Mouse (Mus musculus) embryo, embryonic 9.5 days (tissue): Measurements from ENCODE around the gene Gtf2f2.

ENCODE experiments used
- DNase-seq: peaks from one replicate; pipeline ENCODE4 v3.0.0-alpha.2; 2017; ENCODE audit errors: extremely low spot score

Gtf2f2 gene

DNA sequence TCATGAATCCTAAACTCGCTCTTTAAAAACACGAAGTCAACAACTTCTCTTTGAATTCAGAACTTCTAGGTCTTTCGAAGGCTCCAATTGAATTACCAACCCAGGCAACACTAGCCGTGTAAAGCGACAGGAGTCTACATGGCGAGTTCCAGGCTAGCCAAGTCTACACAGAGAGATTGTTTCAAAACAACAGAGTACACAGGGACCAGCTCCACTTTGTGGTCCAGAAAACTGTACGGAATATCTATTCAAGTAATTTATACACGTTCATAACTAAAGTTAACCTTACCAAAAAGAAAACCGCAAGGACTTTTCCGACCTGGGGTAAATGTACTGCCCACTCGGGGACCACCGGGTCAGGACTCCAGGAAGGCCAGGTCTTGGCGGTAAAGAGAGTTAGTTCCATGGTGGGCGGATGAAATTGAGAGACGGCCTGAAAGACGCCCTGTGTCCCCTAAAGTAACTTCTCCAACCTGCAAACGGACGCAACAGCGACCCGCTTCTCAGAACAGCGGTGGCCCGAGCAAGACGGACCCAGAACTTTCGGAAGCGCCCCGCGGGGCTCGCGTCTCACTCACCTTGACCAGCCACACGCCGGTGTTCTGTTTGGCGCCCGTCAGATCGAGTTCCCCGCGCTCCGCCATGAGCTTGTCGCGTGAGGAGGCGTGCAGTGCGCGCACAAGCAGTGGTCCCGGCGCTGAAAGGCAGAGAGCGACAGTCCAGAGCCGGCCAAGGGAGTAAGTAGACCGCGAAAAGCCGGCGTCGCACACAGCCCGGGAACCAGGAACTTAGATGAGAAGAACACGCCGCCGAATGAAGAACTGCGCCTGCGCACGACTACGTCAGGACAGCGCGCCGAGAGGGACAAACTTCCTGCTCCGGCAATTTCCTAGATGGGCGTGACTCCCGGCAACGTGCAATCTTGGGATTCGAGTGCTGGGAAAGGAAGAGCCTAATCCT, at the start of gene Gtf2f2:
TSS of gene Gtf2f2 (minus strand) at position 764 of the 960 bp plus-strand sequence.
- DNase-seq: peak; percentile 97

DNA sequence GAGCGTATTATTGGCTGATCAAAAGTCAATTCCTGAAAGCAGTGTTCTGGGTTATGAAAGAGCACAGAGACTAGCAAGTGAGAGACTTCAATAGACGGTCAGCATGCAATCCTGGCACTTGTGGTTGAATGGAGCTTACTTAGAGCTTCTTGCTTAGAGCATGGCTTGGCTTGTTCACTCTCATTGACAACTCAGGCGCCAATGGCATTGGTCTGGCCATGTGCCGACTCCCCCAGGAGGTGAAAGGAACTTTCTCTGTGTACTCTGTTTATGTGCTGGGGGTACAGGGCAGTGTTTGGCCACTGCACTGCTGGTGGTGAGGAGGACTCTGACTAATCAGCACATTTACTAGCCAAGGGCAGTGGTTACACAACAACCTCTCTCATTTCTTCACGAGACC, 48.8 kb upstream of the Gtf2f2 start:
- DNase-seq: no peak

DNA sequence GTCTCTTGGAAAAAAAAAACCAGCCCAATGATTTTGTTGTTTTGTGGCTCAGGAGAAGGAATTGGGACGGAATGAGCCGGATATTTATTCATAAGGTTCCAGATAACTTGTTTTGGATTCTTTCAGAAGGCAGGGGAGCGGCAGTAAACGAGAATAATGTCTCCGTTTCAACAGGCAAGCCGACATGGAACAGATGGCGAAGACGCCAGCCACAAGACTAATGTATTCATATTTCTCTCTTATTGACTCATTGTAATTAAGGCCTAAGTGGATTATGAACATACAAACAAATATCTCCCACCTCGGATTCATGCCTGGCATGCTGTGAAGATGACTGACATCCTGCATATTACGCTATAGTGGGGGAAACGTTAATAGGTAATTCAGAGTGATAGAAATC, 43.1 kb upstream of the Gtf2f2 start:
- DNase-seq: no peak

DNA sequence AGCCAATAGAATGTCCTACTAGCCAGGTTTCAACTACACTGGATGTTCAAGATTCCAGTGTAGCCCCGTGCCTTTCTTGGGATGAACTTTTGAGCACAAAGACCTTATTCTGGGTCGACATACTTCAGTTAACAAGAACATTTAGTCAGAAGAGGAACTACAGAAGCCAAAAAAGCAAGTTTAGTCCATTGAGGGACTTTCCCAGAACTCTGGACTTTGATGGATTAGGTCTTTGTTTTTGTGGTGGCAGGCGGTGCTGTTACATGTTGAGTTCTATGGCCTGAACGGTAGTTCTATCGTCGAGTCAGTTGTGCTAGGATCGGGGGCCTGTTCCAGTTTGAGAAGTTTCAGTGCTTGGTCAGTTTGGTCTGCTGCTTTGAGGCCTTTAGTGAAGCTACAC, 41.3 kb upstream of the Gtf2f2 start:
- DNase-seq: no peak

DNA sequence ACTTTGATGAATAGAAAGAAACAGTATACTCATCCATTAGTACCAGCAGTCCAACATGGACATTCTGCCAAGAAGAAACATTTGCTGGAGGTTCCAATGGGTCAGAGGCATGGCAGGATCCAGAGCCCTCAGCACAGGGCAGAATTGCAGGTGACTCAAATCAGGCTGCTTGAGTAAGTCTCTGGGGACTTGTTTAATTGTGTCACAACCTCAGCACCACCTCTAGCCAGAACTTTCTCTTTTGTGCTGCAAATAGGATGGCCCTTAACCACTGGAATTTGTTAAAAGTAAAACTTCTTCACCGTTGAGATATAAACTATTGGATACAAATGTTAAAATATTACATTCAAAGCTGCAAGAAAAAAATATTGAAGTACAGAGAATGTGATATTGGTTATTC, 35.1 kb upstream of the Gtf2f2 start:
- DNase-seq: no peak

DNA sequence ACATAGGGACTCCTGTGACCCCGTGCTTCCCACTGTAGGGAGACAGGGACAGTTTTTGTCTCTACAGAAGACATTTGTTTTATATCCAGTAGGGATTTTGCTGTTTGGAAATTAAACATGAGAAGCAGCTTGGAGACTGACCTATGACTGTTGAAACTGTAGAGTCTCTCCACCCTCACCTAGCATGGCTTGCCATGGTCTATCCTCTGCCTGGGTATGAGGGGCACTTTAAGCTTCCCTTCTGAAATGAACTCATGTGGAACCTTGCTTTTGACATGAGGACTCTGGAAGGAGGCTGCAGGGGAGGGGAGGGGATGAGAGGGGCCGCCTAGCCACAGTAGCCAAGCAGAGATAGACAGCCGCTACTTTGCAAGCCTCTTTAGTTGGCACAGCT, 33.5 kb upstream of the Gtf2f2 start:
- DNase-seq: no peak

DNA sequence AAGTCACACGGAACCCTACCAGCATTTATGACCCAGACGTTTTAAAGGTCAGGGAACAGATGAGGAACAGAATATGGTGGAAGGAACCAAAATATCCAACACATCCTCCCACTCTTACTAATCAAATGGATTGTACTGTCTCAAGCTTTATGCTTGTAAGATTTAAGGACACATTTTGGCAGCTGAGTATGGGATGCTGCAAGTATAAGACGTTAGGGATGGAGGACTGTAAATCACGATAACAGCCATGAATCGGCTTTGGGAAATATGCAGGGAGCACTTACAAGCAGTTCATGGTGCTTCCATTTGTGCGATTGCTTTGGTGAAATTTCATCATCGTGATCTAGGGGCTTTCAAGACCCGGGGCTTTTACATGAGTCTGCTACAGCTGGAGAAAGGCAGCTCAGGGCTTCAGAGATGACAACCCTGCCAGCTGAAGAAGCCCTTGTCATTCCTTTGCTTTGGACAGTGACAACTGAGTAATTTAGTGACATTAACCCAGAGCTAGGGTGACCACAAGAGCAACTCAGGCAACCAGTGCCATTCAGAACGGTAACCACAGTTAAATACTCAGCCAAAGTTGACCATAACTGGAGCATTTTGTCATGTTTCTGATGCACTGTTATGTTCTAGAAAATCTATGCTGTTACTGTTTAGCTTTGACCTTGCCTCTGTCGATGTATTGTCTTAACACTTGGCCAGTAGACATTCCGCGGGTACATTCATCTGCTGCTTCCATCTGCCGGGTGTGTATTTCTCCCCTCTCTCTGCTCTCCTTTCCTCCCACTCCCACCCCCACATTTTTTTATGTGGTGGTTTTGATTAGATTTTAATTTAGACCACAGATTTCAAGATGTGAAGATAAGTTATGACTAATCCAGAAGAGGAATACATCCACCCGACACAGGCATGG, 32.8 kb upstream of the Gtf2f2 start:
- DNase-seq: no peak

DNA sequence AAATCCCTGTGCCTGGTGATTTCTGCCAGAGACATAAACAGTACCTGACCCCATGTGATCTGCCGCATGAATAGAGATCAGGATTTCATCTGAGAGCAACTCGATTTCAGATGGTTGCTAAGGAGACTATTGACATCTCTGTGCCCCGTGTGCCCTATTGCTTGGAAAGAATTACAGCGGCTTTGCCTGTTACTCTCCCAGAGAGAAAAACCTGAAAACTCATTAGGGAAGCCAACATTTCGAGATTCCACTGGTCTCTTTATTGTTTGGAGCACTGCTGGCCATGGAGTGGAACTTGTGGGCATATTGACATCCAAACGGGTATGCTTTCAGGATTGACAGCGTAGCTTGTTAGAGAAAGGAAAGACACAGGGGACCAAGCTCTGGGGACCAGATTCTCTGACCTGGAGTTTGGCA, 22.6 kb upstream of the Gtf2f2 start:
- DNase-seq: peak; percentile 28

DNA sequence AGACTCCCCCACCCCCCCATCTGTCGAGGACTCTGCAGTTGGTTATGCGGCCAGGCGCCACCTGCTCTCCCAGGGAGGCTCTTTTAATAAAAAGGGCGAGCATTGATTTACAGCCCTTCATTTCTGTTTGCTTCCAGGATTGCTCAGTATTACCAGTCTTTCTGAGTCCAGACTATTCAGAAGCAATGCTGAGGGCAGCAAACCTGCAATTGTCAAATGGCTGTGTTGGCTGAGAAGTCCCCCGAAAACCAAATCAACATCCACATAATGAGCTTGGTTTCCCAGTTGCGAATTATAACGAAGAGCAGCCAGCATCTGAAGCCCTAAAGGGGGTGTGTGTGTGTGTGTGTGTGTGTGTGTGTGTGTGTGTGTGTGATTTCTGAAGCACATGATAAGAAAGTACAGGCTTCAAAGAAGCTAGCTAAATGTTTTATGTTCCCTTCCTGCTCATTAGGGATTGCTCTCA, 22.0 kb upstream of the Gtf2f2 start:
- DNase-seq: peak; percentile 11

DNA sequence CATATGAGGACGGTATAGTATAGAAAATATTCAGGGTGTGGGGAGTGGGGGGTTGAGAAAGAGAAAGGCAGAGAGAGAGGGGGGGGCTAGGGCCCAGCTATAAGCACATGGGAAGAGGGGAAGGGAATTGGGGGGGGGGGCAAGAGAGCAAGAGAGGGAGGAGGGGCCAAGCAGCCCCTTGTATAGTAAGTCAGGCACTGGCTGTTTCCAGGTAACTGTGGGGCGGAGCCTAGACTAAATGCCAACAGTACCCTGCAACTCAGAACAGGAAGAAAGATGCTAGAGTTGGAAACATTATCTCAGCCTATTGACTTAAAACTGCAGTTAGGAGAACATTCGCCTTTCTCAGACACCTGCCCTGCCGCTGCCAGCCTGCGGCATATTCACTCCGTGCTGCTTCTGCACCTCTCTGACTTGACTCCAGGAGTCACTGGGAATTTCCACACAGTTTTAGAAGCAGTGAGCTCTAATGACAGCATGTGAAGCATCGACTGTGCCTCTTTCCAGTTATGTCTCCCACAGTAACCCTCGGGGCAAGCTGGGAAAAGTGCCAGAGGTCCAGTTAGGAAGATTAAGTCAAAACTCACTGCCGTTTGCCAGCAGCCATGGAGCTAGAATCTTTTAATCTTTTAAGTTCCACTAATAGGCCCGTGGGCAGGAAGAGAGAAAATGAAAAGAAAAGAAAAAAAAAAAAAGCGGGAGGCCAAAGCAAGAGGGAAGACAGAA, 20.6 kb upstream of the Gtf2f2 start:
- DNase-seq: no peak

DNA sequence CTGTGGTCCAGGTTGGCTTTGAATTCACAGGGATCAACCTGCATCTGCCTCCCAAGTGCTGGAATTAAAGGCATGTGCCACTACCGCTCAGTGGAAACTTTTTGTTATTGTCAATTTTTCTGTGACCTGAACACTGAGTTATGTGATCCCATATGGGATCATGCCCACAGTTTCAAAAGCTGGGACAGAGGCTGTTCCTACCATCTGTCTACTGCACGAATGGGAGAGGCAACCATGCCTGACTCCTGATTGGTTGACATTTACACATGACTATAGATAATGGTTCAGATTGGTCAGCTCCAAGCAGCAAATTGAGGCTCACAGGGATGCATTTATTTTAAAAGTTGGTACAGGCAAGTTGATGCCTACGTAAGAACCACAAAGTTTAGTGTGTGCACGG, 14.0 kb upstream of the Gtf2f2 start:
- DNase-seq: no peak

DNA sequence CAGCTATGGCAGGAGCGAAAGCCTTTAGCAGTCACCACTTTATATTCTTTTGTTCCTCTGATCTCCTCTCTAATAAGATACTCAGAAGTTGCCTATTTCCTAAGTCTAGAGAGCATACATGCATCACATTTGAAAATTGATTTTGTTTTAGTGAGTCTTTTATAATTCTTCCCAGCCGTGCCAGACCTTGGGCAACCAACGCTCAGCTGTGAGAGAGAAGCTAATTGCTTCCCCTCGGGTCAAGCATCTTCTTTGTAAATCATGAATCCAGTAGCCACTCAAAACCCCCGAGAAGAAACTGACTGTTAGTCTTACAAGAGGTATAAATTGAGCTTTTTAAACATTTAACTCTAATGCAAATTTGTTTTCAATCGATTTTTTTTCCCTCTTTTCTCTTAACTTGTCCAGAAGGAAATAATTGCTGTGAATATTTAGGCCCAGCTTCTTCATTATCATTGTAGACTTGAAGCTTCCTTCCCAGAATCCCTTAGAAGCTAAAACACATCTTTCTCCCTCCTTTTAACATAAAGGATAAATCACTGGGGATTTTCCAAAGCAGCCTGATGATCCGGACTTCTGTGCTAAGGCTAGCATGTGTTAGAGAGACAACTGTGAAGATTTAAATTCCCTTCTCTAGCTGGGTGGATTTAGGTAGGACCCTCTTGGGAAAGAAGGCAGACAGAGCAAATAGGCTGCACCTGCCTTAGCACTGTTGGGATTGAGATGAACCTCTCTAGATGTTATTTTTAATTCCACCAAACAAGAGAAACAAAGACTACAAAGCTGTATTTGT, 10.5 kb upstream of the Gtf2f2 start:
- no peak for DNase-seq

DNA sequence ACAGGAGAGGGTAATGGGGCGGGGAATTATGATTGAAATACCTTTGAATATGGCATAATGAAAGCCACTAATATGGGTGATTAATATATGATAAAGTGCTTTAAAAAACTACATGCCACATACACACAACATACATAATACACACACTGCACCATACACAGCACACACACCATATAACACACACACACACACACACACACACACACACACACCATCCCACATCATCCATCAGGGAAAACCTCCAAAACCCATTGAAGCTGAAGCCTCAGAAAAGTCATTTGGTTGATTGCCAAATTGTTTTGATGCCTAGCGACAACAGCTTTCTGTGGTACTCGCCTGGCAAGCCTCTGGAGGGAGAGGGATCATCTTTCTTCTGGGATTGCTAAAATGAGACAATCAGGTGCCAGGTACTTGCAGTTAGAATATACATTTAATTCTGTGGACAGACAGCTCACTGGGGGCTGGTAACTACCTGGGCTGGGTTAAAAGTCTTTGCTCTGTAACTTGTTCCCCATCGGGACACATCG, 9.7 kb upstream of the Gtf2f2 start:
- DNase-seq: no peak

DNA sequence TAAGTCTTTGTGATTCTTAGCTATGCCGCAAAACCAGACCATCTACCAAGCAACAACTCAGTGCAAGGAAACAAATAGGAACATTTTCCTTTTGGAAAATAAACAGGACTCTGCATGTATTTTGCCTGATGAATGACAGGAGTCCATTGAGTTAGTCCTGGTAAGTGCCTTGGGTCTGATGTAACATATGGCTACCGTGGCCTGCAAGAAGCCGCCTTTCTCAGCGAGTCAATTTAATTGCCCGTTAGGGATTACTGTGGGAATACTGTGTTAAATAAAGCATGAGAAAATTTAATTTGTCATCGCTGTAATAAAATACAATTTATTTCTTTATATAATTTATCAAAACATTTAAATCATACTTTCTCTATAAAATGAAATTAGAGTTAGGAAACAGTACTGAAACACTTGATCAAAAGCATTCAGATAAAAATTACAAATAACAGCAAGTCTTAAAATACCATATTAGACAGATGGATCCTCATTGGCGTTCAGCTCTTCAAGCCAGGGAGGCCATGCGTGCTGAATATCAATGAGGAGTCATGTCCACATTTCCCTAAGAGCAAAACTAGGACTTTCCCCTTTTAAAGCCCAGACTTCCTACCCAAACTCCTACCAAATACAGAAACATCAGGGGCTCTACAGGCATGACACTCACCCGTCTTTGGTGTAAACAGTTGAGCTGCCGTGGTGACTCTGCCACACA, 7.3 kb upstream of the Gtf2f2 start:
- no peak for DNase-seq

DNA sequence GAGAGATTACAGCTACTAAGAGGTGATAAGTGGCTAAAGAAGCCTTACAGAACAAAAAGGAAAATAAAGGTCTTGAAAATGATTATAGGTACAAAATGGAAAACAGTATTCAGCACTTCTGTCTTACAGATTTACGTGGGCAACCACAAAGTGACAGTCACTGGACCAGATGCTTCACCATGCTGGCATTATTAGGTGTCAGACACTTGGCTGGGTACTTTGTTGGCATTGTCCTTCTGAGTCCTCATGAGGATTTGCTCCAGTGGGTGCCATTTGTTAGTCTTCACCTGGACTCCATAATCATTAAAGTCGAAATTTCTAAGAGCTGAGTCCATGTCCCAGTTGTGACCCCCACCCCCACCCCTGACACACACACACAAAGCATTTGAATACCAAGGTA, 3.7 kb upstream of the Gtf2f2 start:
- no peak for DNase-seq

DNA sequence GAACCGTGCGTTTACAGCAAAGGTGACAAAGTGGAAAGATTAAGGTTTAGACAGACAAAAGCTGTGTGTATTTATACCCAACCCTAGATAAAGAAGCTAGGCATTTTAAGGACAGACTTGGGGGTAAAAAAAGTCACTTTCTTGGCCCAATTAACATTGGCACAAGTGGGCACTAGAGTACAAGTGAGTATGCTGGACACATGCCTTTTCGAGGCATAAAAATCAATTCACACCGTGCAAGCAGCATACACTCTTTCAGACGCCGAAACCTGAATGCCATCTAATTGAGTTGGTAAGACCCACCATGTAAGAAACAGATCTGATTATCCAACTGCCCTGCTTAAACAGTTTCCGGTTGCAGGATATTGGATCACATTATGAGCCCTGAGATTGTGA, 395 bp upstream of the Gtf2f2 start:
- DNase-seq: no peak

DNA sequence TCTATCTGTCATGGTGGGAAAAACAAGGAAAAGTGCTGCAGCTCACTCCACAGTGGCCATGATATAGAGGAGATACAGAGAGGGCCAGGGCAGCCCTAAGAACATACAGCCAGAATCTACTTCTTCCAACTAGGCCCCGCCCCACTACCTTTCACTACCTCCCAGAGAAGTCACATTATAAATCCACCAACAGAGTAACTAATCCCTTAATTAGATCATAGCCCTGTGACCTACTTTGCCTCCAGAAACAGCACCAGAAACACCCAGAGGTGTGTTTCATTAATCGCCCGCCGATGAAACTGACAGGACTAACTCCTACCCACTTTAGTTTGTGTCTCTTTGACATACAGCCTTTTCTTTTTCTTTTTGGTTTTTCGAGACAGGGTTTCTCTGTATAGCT, 1.5 kb downstream of the Gtf2f2 start:
- DNase-seq: no peak

DNA sequence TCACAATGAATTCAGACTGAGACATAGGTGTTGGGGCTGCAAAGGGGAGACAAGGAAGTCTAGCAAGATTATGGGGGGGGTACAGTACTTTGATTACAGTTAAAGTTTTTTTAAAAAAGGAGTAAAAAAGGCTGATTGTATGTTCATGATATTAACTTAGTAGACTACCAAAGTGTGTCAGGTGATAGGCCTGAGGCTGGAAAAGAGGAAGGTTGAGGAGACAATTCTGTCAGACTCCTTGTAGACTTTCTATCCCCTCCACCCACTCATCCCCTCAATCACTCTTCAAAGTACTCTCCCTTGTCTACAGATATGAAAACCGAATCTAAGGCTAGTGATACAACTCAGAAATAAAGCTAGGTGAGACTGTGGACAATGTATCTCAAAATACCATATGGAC, 2.5 kb downstream of the Gtf2f2 start:
- DNase-seq: no peak

DNA sequence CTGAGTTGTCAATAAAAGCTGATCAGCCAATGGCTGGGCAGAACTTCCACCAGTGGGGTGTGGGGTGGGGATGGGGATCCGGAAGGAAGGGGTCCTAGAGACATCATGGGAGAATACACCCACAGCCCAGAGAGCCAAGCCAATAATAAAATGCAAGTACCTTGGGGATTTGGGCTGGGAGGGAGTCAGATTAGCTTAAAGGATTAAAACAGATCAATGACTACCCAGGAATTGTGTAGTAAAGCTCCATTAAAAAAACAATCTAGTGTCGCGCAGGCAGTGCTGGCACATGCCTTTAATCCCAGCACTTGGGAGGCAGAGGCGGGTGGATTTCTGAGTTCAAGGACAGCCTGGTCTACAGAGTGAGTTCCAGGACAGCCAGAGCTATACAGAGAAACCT, 5.7 kb downstream of the Gtf2f2 start:
- no peak for DNase-seq

DNA sequence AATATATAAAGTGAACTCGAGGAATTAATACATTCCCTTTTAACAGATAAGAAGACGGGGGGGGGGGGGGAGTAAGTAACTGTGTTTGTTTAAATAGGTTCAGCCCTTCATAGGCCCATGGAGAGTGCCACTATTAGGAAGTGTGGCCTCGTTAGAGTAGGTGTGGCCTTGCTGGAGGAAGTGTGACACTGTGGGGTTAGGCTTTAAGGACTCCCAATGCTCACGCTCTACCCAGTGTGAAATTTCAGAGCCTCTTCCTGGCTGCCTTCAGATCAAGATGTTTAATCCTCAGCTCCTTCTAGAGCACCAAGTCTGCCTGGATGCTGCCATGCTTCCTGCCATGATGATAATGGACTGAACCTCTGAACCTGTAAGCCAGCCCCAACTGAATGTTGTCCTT, 8.9 kb downstream of the Gtf2f2 start:
- no peak for DNase-seq
